ENCODE assay signal across 8 mouse cellular contexts in the genomic region with DNA sequence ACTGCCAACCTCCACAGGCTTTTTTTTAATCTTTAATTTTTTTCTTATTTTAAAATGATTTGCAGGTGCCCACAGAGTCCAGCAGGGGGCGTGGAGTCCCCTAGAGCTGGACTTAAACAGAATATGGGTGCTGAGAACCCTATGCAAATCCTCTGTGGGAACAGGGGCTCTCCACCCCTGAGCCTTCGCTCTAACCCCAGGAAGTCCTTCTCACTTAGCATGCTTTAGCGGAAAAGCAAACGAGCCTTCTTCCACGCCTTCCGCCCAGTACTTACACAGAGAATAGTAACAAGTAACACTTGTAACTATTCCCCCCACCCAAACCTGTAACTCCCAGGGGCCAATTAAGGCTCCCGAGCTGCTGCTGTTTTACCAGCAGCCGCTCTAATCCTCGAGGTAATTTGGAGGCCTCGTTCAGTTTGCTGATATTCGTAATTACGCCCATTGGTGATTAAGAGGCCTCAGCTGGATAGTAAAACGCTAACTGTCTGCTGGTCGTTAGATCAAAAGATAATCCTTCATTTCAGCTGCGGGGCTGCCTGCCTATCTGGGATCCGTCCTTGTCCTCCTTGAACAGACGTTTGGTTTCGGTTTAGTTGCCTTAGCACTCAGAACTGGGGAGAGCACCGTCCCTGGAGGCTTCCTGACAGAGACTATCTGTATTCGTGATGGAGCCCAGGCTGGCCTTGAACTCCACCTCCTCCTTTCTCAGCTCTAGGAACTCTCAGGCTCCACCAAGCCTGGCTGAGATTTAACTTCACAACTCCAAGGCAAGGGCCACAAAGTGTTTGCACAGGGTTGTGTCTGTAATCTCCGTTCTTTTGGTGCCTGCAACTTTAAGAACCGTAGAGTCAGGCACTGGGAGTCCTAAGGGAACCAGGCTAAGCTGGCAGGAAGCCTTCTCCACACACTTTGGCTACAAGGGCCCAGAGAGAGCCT. TPM values are rescaled to one million over a fixed set of nuclear protein-coding genes. Genes with fewer than 3 reads are reported as not detected.
A peak's percentile ranks its signal among the peaks of the same experiment; 100 is the strongest.
DNase-seq lines count a peak whose midpoint lies in the region; ATAC-seq lines count a peak whose summit lies in the region.

No protein-coding gene starts in this region.

- peak; percentile 69 for DNase-seq in adrenal gland, postnatal 10 days
- peak; percentile 95 for DNase-seq in heart, adult 11 months
- DNase-seq in liver, embryonic 11.5 days (ENCODE audit: low spot score): no peak
- DNase-seq in right cerebral cortex, postnatal 10 days (ENCODE audit: low spot score in 2 of 2): no peak
- no peak for DNase-seq in left cerebral cortex, adult 8-10 months (ENCODE audit: low spot score in 2 of 2)
- no peak for DNase-seq in right cerebral cortex, adult 2 months (ENCODE audit: low spot score in 2 of 2)

- peak overlapping the region; percentile 25 for H3K4me2 ChIP-seq in liver, embryonic 11.5 days

- peaks cover 43% of the 10 kb centered on the region for H3K27me3 ChIP-seq in megakaryocyte, embryonic 14.5 days (replicated peaks)
- H3K27me3 ChIP-seq in liver, embryonic 11.5 days (replicated peaks; ENCODE audit: control insufficient read depth, insufficient read depth, low read length): no peaks in the 10 kb centered on the region; the same call in 1 of the 2 replicates

- peaks cover 6% of the 10 kb centered on the region; the same call in 1 of the 2 replicates for H3K4me1 ChIP-seq in megakaryocyte, embryonic 14.5 days
- no peaks in the 10 kb centered on the region for H3K4me1 ChIP-seq in liver, embryonic 11.5 days (replicated peaks; ENCODE audit: control insufficient read depth, insufficient read depth, low read length)

- 22% methylated on average over 22 of the region's 22 CpGs for WGBS in liver, embryonic 11.5 days

- H3K36me3 ChIP-seq in megakaryocyte, embryonic 14.5 days (replicated peaks; ENCODE audit: low read length): no peaks in the 10 kb centered on the region
- H3K36me3 ChIP-seq in liver, embryonic 11.5 days (ENCODE audit: control insufficient read depth, insufficient read depth, low read length): no peaks in the 10 kb centered on the region

- peak overlapping the region; percentile 46 for H3K4me3 ChIP-seq in megakaryocyte, embryonic 14.5 days (replicated peaks)
- no peak overlapping the region for H3K4me3 ChIP-seq in liver, embryonic 11.5 days (ENCODE audit: low read depth, low read length)

- H3K9ac ChIP-seq in liver, embryonic 11.5 days (ENCODE audit: low read depth, low read length): no peak overlapping the region

- H3K9me3 ChIP-seq in megakaryocyte, embryonic 14.5 days: no peaks in the 10 kb centered on the region
- H3K9me3 ChIP-seq in liver, embryonic 11.5 days (ENCODE audit: control insufficient read depth, low read length): no peaks in the 10 kb centered on the region

- no peak overlapping the region for H3K27ac ChIP-seq in liver, embryonic 11.5 days (ENCODE audit: low read depth, low read length)

- no peak for ATAC-seq in megakaryocyte, adult 5-6 weeks (ENCODE audit: poor library complexity, severe bottlenecking)
- no peak; the same call in 1 of the 2 replicates for ATAC-seq in liver, embryonic 11.5 days (replicated peaks; ENCODE audit: low FRiP score)

RNA-seq across cellular contexts. Expression of a gene that starts 8.0 kb away (rescaled TPM):
- polyA plus RNA-seq in megakaryocyte, embryonic 14.5 days (2012; ENCODE audit: insufficient read depth, low replicate concordance): not detected in 2 replicates
- 4.3 and 8.6 TPM in 2 replicates for total RNA-seq in megakaryocyte, adult 5-6 weeks (2015)
- total RNA-seq in megakaryocyte, adult 5-6 weeks (2017): 5.2 and 12.5 TPM in 2 replicates
- total RNA-seq in adrenal gland, postnatal 10 days (2021): under 1 TPM; 0.84 to 0.97 TPM
- 0.40 and 0.45 TPM in 2 replicates for polyA plus RNA-seq in liver, embryonic 11.5 days (2014; fragmentation: Nextera tagmentation; extraction: Ambion mirVana)
- 1 to 10 TPM; 2.1 to 2.6 (median 2.4) TPM for total RNA-seq in left cerebral cortex, adult 8-10 months (2022)

RNA-seq across cellular contexts. Expression of a gene that starts 23.4 kb away (rescaled TPM):
- polyA plus RNA-seq in megakaryocyte, embryonic 14.5 days (2012; ENCODE audit: insufficient read depth, low replicate concordance): not detected in 2 replicates
- not detected in 2 replicates for total RNA-seq in megakaryocyte, adult 5-6 weeks (2015)
- not detected in 2 replicates for total RNA-seq in megakaryocyte, adult 5-6 weeks (2017)
- total RNA-seq in adrenal gland, postnatal 10 days (2021): not detected
- not detected in 2 replicates for polyA plus RNA-seq in liver, embryonic 11.5 days (2014; fragmentation: Nextera tagmentation; extraction: Ambion mirVana)
- total RNA-seq in left cerebral cortex, adult 8-10 months (2022): not detected

Comparison
In these comparisons a context has a peak if more than half of its experiments do, and no peak if none do; other contexts are left out.
1. DNase-seq: peak in adrenal gland, postnatal 10 days (single experiment) and heart, adult 11 months (single experiment); none in liver, embryonic 11.5 days (single experiment), right cerebral cortex, postnatal 10 days (0 of 2), left cerebral cortex, adult 8-10 months (0 of 2) and right cerebral cortex, adult 2 months (0 of 2).